Mouse (Mus musculus) liver, adult 10 weeks (tissue): ENCODE data around the gene Mrrf. TPM values are rescaled to one million over a fixed set of nuclear protein-coding genes. Genes with fewer than 3 reads are reported as not detected.

Source experiments
- polyA plus RNA-seq: library from polyadenylated mRNA; stranded (reverse); fragments of 350-450 nt; fragmentation: Illumina TruSeq; extraction: RNeasy Lipid Tissue Mini Kit (QIAGEN cat#74804); gene quantifications from one replicate; pipeline ENCODE4 v1.2.3, GENCODE M21; 2014; ENCODE audit warnings: low read depth, low replicate concordance

Mrrf gene
- polyA plus RNA-seq = 16.1 TPM

GRCm38 (mm10) chr2:36136300-36136941 is at the start of gene Mrrf, which contains the start of gene Rbm18:
Mrrf (plus strand) TSS chr2:36136389.
Rbm18 (minus strand) TSS chr2:36136773.

GRCm38 (mm10) chr2:36104956-36105741 is 31.0 kb upstream of the Mrrf start, which contains the start of gene Lhx6:
Lhx6 (minus strand) TSS chr2:36105408.

GRCm38 (mm10) chr2:36230366-36230765 is 94.2 kb downstream of the Mrrf start, which contains the start of gene Ptgs1:
Ptgs1 (plus strand) TSS chr2:36230426.

Other genes starting within 250 kb of the Mrrf start
- gene Ttll11, start 156.5 kb upstream of the Mrrf start, polyA plus RNA-seq = not detected
- gene Ndufa8, start 87.0 kb upstream of the Mrrf start, polyA plus RNA-seq = 8.1 TPM
- gene Morn5, start 86.9 kb upstream of the Mrrf start, polyA plus RNA-seq = not detected
- 1.3 TPM for gene Lhx6, start 31.0 kb upstream of the Mrrf start, polyA plus RNA-seq
- gene Rbm18, start 384 bp downstream of the Mrrf start, polyA plus RNA-seq = 19.9 TPM
- gene Ptgs1, start 94.0 kb downstream of the Mrrf start, polyA plus RNA-seq = 8.6 TPM
- gene Olfr338, start 237.1 kb downstream of the Mrrf start, polyA plus RNA-seq = not detected